Mouse (Mus musculus): ENCODE measurements around the gene Pstpip1. TPM values are rescaled to one million over a fixed set of nuclear protein-coding genes. Genes with fewer than 3 reads are reported as not detected.
A peak's percentile ranks its signal among the peaks of the same experiment; 100 is the strongest.

Gene Pstpip1
- total RNA-seq, 2 experiments from 2014 or later, result 2.3 to 2.8 TPM

GRCm38 (mm10) chr9:56104921-56105320 lies 15.2 kb downstream of the Pstpip1 start:
- no peak for DNase-seq (ENCODE audit: low spot score in 2 of 2)

- no peak for DNase-seq (ENCODE audit: low spot score in 2 of 2)
These were observed 16.7 kb downstream of the Pstpip1 start for GRCm38 (mm10) chr9:56106274-56107072.

GRCm38 (mm10) chr9:56107527-56107926 lies 17.8 kb downstream of the Pstpip1 start:
- DNase-seq (ENCODE audit: low spot score in 2 of 2), result no peak

GRCm38 (mm10) chr9:56108174-56108573 lies 18.4 kb downstream of the Pstpip1 start:
- no peak for DNase-seq (ENCODE audit: low spot score in 2 of 2)

- DNase-seq (ENCODE audit: low spot score in 2 of 2), result no peak
These were observed 28.3 kb downstream of the Pstpip1 start for GRCm38 (mm10) chr9:56118091-56118490.

- peak; percentile 69 to 76 for DNase-seq (ENCODE audit: low spot score in 2 of 2)
These were observed 28.8 kb downstream of the Pstpip1 start for GRCm38 (mm10) chr9:56118582-56118981.

GRCm38 (mm10) chr9:56119651-56120050 lies 29.9 kb downstream of the Pstpip1 start:
- DNase-seq (ENCODE audit: low spot score in 2 of 2), result no peak

GRCm38 (mm10) chr9:56121097-56121496 lies 31.3 kb downstream of the Pstpip1 start:
- peak; percentile 53 to 54 for DNase-seq (ENCODE audit: low spot score in 2 of 2)

- peak; percentile 24 to 51 for DNase-seq (ENCODE audit: low spot score in 2 of 2)
These were observed 33.2 kb downstream of the Pstpip1 start for GRCm38 (mm10) chr9:56122973-56123372.

GRCm38 (mm10) chr9:56123613-56124012 lies 33.9 kb downstream of the Pstpip1 start:
- DNase-seq (ENCODE audit: low spot score in 2 of 2), result no peak

GRCm38 (mm10) chr9:56124561-56124960 lies 34.8 kb downstream of the Pstpip1 start:
- no peak for DNase-seq (ENCODE audit: low spot score in 2 of 2)

- no peak for DNase-seq (ENCODE audit: low spot score in 2 of 2)
These were observed 36.9 kb downstream of the Pstpip1 start for GRCm38 (mm10) chr9:56126453-56127173.

GRCm38 (mm10) chr9:56128331-56128730 lies 38.6 kb downstream of the Pstpip1 start:
- DNase-seq (ENCODE audit: low spot score in 2 of 2), result peak; percentile 38 to 52

GRCm38 (mm10) chr9:56129951-56130350 lies 40.2 kb downstream of the Pstpip1 start:
- DNase-seq (ENCODE audit: low spot score in 2 of 2), result no peak

- DNase-seq (ENCODE audit: low spot score in 2 of 2), result no peak
These were observed 40.8 kb downstream of the Pstpip1 start for GRCm38 (mm10) chr9:56130536-56130935.

GRCm38 (mm10) chr9:56131813-56132525 lies 42.2 kb downstream of the Pstpip1 start:
- no peak for DNase-seq (ENCODE audit: low spot score in 2 of 2)

- no peak for DNase-seq (ENCODE audit: low spot score in 2 of 2)
These were observed 44.2 kb downstream of the Pstpip1 start for GRCm38 (mm10) chr9:56133970-56134369.

GRCm38 (mm10) chr9:56134614-56135013 lies 44.9 kb downstream of the Pstpip1 start:
- DNase-seq (ENCODE audit: low spot score in 2 of 2), result peak; percentile 32 to 43

GRCm38 (mm10) chr9:56135590-56136197 lies 45.9 kb downstream of the Pstpip1 start:
- DNase-seq (ENCODE audit: low spot score in 2 of 2), result no peak

- no peak for DNase-seq (ENCODE audit: low spot score in 2 of 2)
These were observed 52.0 kb downstream of the Pstpip1 start for GRCm38 (mm10) chr9:56141776-56142175.

- DNase-seq (ENCODE audit: low spot score in 2 of 2), result no peak
These were observed 54.7 kb downstream of the Pstpip1 start for GRCm38 (mm10) chr9:56144366-56145003.
